Mouse (Mus musculus) heart, postnatal 0 days (tissue): ENCODE measurements around the gene Pfkfb3. TPM values are rescaled to one million over a fixed set of nuclear protein-coding genes. Genes with fewer than 3 reads are reported as not detected.

Experiments used
- ATAC-seq: fragments of 200-750 bp; cut with Nextera tagmentation; 2 replicates; pipeline ENCODE4 v1.8.0; 2017; ENCODE audit warnings: low read depth, moderate number of reproducible peaks, moderate library complexity; ENCODE audit not compliant: insufficient read depth
- DNase-seq: peaks from one replicate; pipeline ENCODE4 v3.0.0-alpha.2; 2016; ENCODE audit warnings: low spot score
- H3K27ac ChIP-seq: fragments of 300-500 bp; sonication (generic); 2 replicates; pipeline ENCODE4 v1.5.1; 2014; ENCODE audit warnings: low read depth, mild to moderate bottlenecking
- H3K27me3 ChIP-seq: fragments of 300-500 bp; sonication (generic); 2 replicates; pipeline ENCODE4 v1.6.1; 2014; ENCODE audit warnings: low read length, mixed read lengths; ENCODE audit not compliant: control insufficient read depth, insufficient read depth
- H3K36me3 ChIP-seq: fragments of 300-500 bp; sonication (generic); replicated peaks from 2 replicates; pipeline ENCODE4 v1.6.1; 2014; ENCODE audit warnings: low read length, mixed read lengths; ENCODE audit not compliant: control insufficient read depth, insufficient read depth
- H3K4me1 ChIP-seq: fragments of 300-500 bp; sonication (generic); 2 replicates; pipeline ENCODE4 v1.6.1; 2014; ENCODE audit warnings: antibody characterized with exemption; ENCODE audit not compliant: control insufficient read depth, insufficient read depth
- H3K4me2 ChIP-seq: fragments of 300-500 bp; sonication (generic); 2 replicates; pipeline ENCODE4 v1.6.1; 2014; ENCODE audit warnings: low read depth, mild to moderate bottlenecking, low read length, moderate library complexity
- H3K4me3 ChIP-seq: fragments of 300-500 bp; sonication (generic); 2 replicates; pipeline ENCODE4 v1.5.1; 2014; ENCODE audit warnings: low read depth, low read length
- H3K9ac ChIP-seq: fragments of 300-500 bp; sonication (generic); replicated peaks from 2 replicates; pipeline ENCODE4 v1.6.1; 2014; ENCODE audit warnings: low read depth, low read length, mixed read lengths
- H3K9me3 ChIP-seq: fragments of 300-500 bp; sonication (generic); replicated peaks from 2 replicates; pipeline ENCODE4 v1.6.1; 2016; ENCODE audit warnings: low read length; ENCODE audit not compliant: control insufficient read depth
- CTCF ChIP-seq: IDR thresholded peaks from 2 replicates; pipeline ENCODE4 v1.5.1; 2016; ENCODE audit warnings: antibody characterized with exemption, control low read depth, low read depth
- EP300 ChIP-seq: IDR thresholded peaks from 2 replicates; pipeline ENCODE4 v1.6.1; 2016; ENCODE audit warnings: antibody characterized with exemption, low read depth
- WGBS: fragments of 180-500 bp; shearing (Covaris S2); extraction: QIAGEN DNeasy Blood & Tissue Kit; methylation state at CpG from one replicate; pipeline ENCODE4 v1.1.7; 2014; 5-methylcytosine and 5-hydroxymethylcytosine counted together
- polyA plus RNA-seq: library from polyadenylated mRNA; unstranded; fragments of >200 nt; fragmentation: Nextera tagmentation; extraction: Ambion mirVana; gene quantifications from 2 replicates; pipeline ENCODE4 v1.2.1, GENCODE M21; 2015
- total RNA-seq: library from RNA; depleted of rRNA; stranded (reverse); fragments of >200 nt; gene quantifications from 2 replicates; pipeline ENCODE4 v1.2.3, GENCODE M21; 2014; ENCODE audit warnings: low replicate concordance

Pfkfb3 gene
- total and polyA plus RNA-seq, 2 experiments from 2014 or later = 2.4 to 3.5 TPM

DNA sequence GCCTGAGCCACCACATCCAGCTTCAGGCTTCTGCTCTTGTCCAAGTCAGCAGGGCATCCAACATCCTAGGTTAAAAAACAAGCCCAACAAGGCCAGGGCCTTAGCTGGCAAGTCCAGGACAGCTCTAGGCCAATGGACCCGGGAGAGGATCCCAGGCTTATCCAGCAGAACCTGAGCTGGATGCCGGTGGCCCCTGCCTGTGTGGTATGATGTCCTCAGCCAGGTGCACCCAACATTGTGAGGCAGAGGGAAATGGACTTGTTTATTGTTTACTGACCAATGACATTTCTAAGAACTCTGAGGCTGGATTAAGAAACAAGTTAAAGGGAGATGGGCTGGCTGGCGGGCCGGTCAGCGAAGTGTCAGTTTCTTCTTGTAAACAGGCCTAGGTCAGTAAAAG, 27.8 kb downstream of the Pfkfb3 start:
- 0 out of 2 replicates have a peak, but pooled peaks cover 3% of the 10 kb centered on the region for H3K4me1 ChIP-seq
- no peak overlapping the region for H3K9ac ChIP-seq
- DNase-seq = no peak
- TF ChIP-seq EP300 (no peak), CTCF (no peak)
- H3K4me2 ChIP-seq = no peak overlapping the region
- ATAC-seq = no peak
- 92% methylated on average over 5 of the region's 5 CpGs for WGBS
- H3K9me3 ChIP-seq = no peaks in the 10 kb centered on the region
- no peak overlapping the region for H3K4me3 ChIP-seq
- H3K27me3 ChIP-seq = no peaks in the 10 kb centered on the region
- no peak overlapping the region for H3K27ac ChIP-seq
- no peaks in the 10 kb centered on the region for H3K36me3 ChIP-seq

DNA sequence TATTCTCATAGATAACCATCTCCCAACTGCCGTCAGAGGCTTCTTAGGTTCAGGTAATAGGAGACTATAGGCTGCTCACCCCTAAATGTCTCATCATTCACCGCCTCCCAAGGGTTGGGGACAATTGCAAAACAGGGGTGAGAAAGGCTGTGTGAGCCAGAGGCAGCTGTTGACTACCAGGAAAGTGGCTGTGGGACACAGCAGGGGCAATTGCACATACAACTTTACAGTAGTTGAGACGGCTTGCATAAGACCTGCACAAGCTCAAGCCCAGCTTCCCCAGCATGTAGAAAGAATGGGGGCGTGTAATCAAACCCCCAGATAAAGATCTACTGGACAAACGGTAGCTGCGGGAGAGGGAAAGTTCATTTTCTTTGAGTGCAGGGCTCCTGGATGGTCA, 29.1 kb downstream of the Pfkfb3 start:
- 0 out of 2 replicates have a peak, but pooled peaks cover 3% of the 10 kb centered on the region for H3K4me1 ChIP-seq
- H3K4me3 ChIP-seq = no peak overlapping the region
- 82% methylated on average over 6 of the region's 6 CpGs for WGBS
- no peak for DNase-seq
- H3K27me3 ChIP-seq = no peaks in the 10 kb centered on the region
- no peak overlapping the region for H3K4me2 ChIP-seq
- H3K9me3 ChIP-seq = no peaks in the 10 kb centered on the region
- no peaks in the 10 kb centered on the region for H3K36me3 ChIP-seq
- TF ChIP-seq CTCF (no peak), EP300 (no peak)
- no peak overlapping the region for H3K27ac ChIP-seq
- no peak for ATAC-seq
- H3K9ac ChIP-seq = no peak overlapping the region

DNA sequence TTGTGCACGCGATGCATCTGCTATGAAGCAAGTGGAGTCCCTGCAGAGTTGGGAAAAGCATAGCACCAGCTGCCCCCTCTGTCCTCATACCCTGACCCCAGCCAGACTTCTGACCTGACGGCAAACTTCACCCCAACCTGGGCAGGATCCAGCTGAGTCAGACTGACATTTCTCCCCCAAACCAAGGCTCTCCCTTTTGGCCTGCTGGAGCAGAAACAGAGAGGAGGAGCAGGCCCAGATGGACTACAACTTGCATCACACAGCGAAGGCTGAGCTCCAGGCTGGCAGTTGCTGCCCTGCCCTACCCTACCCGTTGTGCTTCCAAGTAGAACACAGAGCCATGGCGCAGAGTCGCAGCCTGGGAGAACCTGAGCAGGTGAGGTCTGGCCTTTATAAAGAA, 32.1 kb downstream of the Pfkfb3 start:
- H3K4me1 ChIP-seq = 0 out of 2 replicates have a peak, but pooled peaks cover 3% of the 10 kb centered on the region
- no peak overlapping the region for H3K4me2 ChIP-seq
- H3K9ac ChIP-seq = no peak overlapping the region
- no peak overlapping the region for H3K4me3 ChIP-seq
- DNase-seq = no peak
- H3K9me3 ChIP-seq = no peaks in the 10 kb centered on the region
- no peaks in the 10 kb centered on the region for H3K36me3 ChIP-seq
- no peaks in the 10 kb centered on the region for H3K27me3 ChIP-seq
- no peak overlapping the region for H3K27ac ChIP-seq
- TF ChIP-seq EP300 (no peak), CTCF (no peak)
- no peak for ATAC-seq
- WGBS = 95% methylated on average over 7 of the region's 7 CpGs

DNA sequence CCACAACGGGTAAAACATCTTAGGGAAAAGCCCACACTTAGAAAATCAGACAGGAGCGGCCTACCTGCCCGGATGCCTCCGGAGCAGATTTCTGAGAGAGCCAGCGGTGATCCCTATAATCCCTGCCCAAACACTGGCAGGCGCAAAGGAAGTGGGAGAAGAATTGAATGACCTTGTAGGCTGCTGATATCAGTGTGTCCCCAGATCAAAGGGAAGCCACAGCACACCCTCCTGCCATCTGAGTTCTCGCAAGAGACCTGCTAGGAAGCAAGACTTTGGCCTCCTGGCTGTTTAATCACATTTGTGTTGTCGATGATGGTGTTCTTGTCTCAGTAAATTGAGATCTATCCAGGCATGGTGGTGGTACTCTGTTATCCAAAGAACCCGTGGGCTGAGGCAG, 33.1 kb downstream of the Pfkfb3 start:
- no peak for TF ChIP-seq EP300
- no peak for TF ChIP-seq CTCF
- ATAC-seq = no peak
- Histone ChIP-seq H3K4me1 (0 out of 2 replicates have a peak, but pooled peaks cover 3% of the 10 kb centered on the region), H3K9ac (no peak overlapping the region), H3K9me3 (no peaks in the 10 kb centered on the region), H3K27ac (no peak overlapping the region), H3K27me3 (no peaks in the 10 kb centered on the region), H3K4me2 (no peak overlapping the region), H3K4me3 (no peak overlapping the region), H3K36me3 (no peaks in the 10 kb centered on the region)
- 64% methylated on average over 9 of the region's 9 CpGs for WGBS
- DNase-seq = no peak

DNA sequence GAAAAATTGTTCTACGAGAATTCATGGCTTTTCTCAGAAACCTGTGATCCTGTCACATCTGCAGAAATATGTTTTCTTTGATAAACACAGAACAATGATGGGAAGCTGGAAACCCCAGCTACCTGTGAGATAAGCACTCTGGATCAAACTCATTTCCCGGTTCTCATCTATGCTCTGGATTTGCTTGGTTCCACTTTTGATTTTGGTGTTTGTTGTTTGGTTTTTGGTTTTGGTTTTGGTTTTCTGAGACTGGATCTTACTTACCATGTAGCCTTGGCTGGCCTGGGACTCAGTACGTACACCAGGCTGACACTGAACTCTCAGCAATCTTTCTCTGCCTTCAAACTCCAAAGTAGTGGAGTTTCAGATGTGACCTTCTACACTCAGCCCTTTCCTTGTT, 38.0 kb downstream of the Pfkfb3 start:
- H3K9ac ChIP-seq = no peak overlapping the region
- peaks cover 14% of the 10 kb centered on the region for H3K4me1 ChIP-seq
- ATAC-seq (no peak), DNase-seq (no peak)
- no peaks in the 10 kb centered on the region for H3K27me3 ChIP-seq
- no peaks in the 10 kb centered on the region for H3K9me3 ChIP-seq
- no peak overlapping the region for H3K4me3 ChIP-seq
- TF ChIP-seq EP300 = no peak
- TF ChIP-seq CTCF = no peak
- H3K27ac ChIP-seq = no peak overlapping the region
- WGBS = 73% methylated on average over 3 of the region's 3 CpGs
- H3K36me3 ChIP-seq = no peaks in the 10 kb centered on the region
- H3K4me2 ChIP-seq = no peak overlapping the region
